Mouse (Mus musculus): ENCODE results near the gene C1qtnf7. TPM values are rescaled to one million over a fixed set of nuclear protein-coding genes. Genes with fewer than 3 reads are reported as not detected.

The C1qtnf7 gene
- polyA plus RNA-seq, 1 experiment: 0.96 TPM

GRCm38 (mm10) chr5:43538322-43539167, 23.2 kb downstream of the C1qtnf7 start:
- WGBS: 86% methylated on average over 14 of the region's 14 CpGs
- no peaks in the 10 kb centered on the region for H3K36me3 ChIP-seq (ENCODE audit: control insufficient read depth, insufficient read depth, low read length)
- no peak for TF ChIP-seq POLR2A (IDR thresholded peaks at IDR 0.05; ENCODE audit: control insufficient read depth, extremely low read depth, insufficient read depth, low read length, poor library complexity)
- TF ChIP-seq CTCF (IDR thresholded peaks at IDR 0.05; ENCODE audit: borderline replicate concordance, control insufficient read depth, extremely low read depth, insufficient read depth, low read length, poor library complexity): no peak
- no peak overlapping the region for H3K4me3 ChIP-seq (ENCODE audit: control insufficient read depth, insufficient read depth, low read length)
- no peak for DNase-seq
- no peaks in the 10 kb centered on the region for H3K27me3 ChIP-seq (ENCODE audit: control insufficient read depth, insufficient read depth, low read length)
- no peaks in the 10 kb centered on the region for H3K4me1 ChIP-seq (replicated peaks; ENCODE audit: control insufficient read depth, insufficient read depth, low read length)
- no peak overlapping the region for H3K27ac ChIP-seq (ENCODE audit: control insufficient read depth, insufficient read depth, low read length)

GRCm38 (mm10) chr5:43539168-43539516, 23.8 kb downstream of the C1qtnf7 start:
- no peak overlapping the region for H3K27ac ChIP-seq (ENCODE audit: control insufficient read depth, insufficient read depth, low read length)
- H3K36me3 ChIP-seq (ENCODE audit: control insufficient read depth, insufficient read depth, low read length): no peaks in the 10 kb centered on the region
- no peak for DNase-seq
- 54% methylated on average over 3 of the region's 3 CpGs for WGBS
- H3K27me3 ChIP-seq (ENCODE audit: control insufficient read depth, insufficient read depth, low read length): no peaks in the 10 kb centered on the region
- H3K4me3 ChIP-seq (ENCODE audit: control insufficient read depth, insufficient read depth, low read length): no peak overlapping the region
- H3K4me1 ChIP-seq (replicated peaks; ENCODE audit: control insufficient read depth, insufficient read depth, low read length): no peaks in the 10 kb centered on the region
- TF ChIP-seq POLR2A (IDR thresholded peaks at IDR 0.05; ENCODE audit: control insufficient read depth, extremely low read depth, insufficient read depth, low read length, poor library complexity): no peak
- TF ChIP-seq CTCF (IDR thresholded peaks at IDR 0.05; ENCODE audit: borderline replicate concordance, control insufficient read depth, extremely low read depth, insufficient read depth, low read length, poor library complexity): no peak

- Histone ChIP-seq H3K36me3 (ENCODE audit: control insufficient read depth, insufficient read depth, low read length) (no peaks in the 10 kb centered on the region), H3K27me3 (ENCODE audit: control insufficient read depth, insufficient read depth, low read length) (no peaks in the 10 kb centered on the region), H3K27ac (ENCODE audit: control insufficient read depth, insufficient read depth, low read length) (no peak overlapping the region), H3K4me1 (replicated peaks; ENCODE audit: control insufficient read depth, insufficient read depth, low read length) (no peaks in the 10 kb centered on the region), H3K4me3 (ENCODE audit: control insufficient read depth, insufficient read depth, low read length) (no peak overlapping the region)
- no peak for TF ChIP-seq CTCF (IDR thresholded peaks at IDR 0.05; ENCODE audit: borderline replicate concordance, control insufficient read depth, extremely low read depth, insufficient read depth, low read length, poor library complexity)
- no peak for TF ChIP-seq POLR2A (IDR thresholded peaks at IDR 0.05; ENCODE audit: control insufficient read depth, extremely low read depth, insufficient read depth, low read length, poor library complexity)
- no peak for DNase-seq
Observed at GRCm38 (mm10) chr5:43539871-43540270, 24.5 kb downstream of the C1qtnf7 start.

- Histone ChIP-seq H3K4me1 (replicated peaks; ENCODE audit: control insufficient read depth, insufficient read depth, low read length) (no peaks in the 10 kb centered on the region), H3K27me3 (ENCODE audit: control insufficient read depth, insufficient read depth, low read length) (no peaks in the 10 kb centered on the region), H3K27ac (ENCODE audit: control insufficient read depth, insufficient read depth, low read length) (no peak overlapping the region), H3K36me3 (ENCODE audit: control insufficient read depth, insufficient read depth, low read length) (no peaks in the 10 kb centered on the region), H3K4me3 (ENCODE audit: control insufficient read depth, insufficient read depth, low read length) (no peak overlapping the region)
- TF ChIP-seq CTCF (IDR thresholded peaks at IDR 0.05; ENCODE audit: borderline replicate concordance, control insufficient read depth, extremely low read depth, insufficient read depth, low read length, poor library complexity) (no peak), POLR2A (IDR thresholded peaks at IDR 0.05; ENCODE audit: control insufficient read depth, extremely low read depth, insufficient read depth, low read length, poor library complexity) (no peak)
- 96% methylated on average over 5 of the region's 5 CpGs for WGBS
- DNase-seq: no peak
Observed at GRCm38 (mm10) chr5:43541492-43541891, 26.2 kb downstream of the C1qtnf7 start.

GRCm38 (mm10) chr5:43542246-43542845, 27.0 kb downstream of the C1qtnf7 start:
- H3K4me3 ChIP-seq (ENCODE audit: control insufficient read depth, insufficient read depth, low read length): no peak overlapping the region
- H3K4me1 ChIP-seq (replicated peaks; ENCODE audit: control insufficient read depth, insufficient read depth, low read length): no peaks in the 10 kb centered on the region
- 75% methylated on average over 7 of the region's 7 CpGs for WGBS
- no peak for DNase-seq
- no peaks in the 10 kb centered on the region for H3K36me3 ChIP-seq (ENCODE audit: control insufficient read depth, insufficient read depth, low read length)
- H3K27me3 ChIP-seq (ENCODE audit: control insufficient read depth, insufficient read depth, low read length): no peaks in the 10 kb centered on the region
- no peak overlapping the region for H3K27ac ChIP-seq (ENCODE audit: control insufficient read depth, insufficient read depth, low read length)
- no peak for TF ChIP-seq CTCF (IDR thresholded peaks at IDR 0.05; ENCODE audit: borderline replicate concordance, control insufficient read depth, extremely low read depth, insufficient read depth, low read length, poor library complexity)
- TF ChIP-seq POLR2A (IDR thresholded peaks at IDR 0.05; ENCODE audit: control insufficient read depth, extremely low read depth, insufficient read depth, low read length, poor library complexity): no peak

- Histone ChIP-seq H3K4me1 (replicated peaks; ENCODE audit: control insufficient read depth, insufficient read depth, low read length) (no peaks in the 10 kb centered on the region), H3K36me3 (ENCODE audit: control insufficient read depth, insufficient read depth, low read length) (no peaks in the 10 kb centered on the region), H3K27me3 (ENCODE audit: control insufficient read depth, insufficient read depth, low read length) (no peaks in the 10 kb centered on the region), H3K4me3 (ENCODE audit: control insufficient read depth, insufficient read depth, low read length) (no peak overlapping the region), H3K27ac (ENCODE audit: control insufficient read depth, insufficient read depth, low read length) (no peak overlapping the region)
- DNase-seq: no peak
- 62% methylated on average over 4 of the region's 4 CpGs for WGBS
- TF ChIP-seq POLR2A (IDR thresholded peaks at IDR 0.05; ENCODE audit: control insufficient read depth, extremely low read depth, insufficient read depth, low read length, poor library complexity) (no peak), CTCF (IDR thresholded peaks at IDR 0.05; ENCODE audit: borderline replicate concordance, control insufficient read depth, extremely low read depth, insufficient read depth, low read length, poor library complexity) (no peak)
Observed at GRCm38 (mm10) chr5:43549951-43550350, 34.6 kb downstream of the C1qtnf7 start.
